Mouse (Mus musculus): ENCODE measurements around the gene Zfp770.

DNA sequence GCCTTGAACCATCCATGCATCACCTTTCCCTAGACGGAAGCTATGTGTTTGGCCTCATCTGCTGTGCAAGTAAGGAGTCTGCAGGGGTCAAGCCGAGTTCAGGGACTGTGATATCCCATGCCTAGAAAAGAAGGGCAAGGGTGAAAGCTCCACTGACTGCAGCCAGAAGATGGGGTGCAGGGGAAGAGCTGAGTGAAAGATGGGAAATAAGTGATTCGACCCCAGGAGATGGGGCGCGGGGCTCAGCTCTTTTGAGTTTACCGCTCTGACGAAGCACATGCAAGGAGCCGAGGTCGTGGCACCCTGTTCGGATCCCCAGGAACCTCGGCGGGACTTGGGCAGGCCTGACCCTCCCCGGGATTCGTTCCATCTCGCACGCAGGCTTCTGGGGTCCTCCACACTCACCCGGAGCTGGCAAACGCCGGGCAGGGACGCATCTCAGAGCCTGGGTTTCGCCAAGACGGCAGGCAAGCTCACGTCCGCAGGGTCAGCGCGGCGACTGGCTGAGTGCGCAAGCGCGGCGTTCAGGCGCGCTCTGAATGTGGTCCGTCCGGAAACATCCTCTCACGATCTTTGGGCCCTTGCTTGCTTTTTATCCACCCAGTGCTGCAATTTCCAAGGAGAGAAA is at the start of gene Zfp770:
- TF ChIP-seq CTCF (IDR thresholded peaks at IDR 0.05 in 2 of 3, conservative IDR thresholded peaks at IDR 0.05 in 1 of 3; ENCODE audit: control insufficient read depth in 1 of 3, insufficient read depth in 1 of 3, low read depth in 2 of 3, low read length in 3 of 3, poor library complexity in 1 of 3, severe bottlenecking in 1 of 3), result no peak
- TF ChIP-seq EP300 (IDR thresholded peaks at IDR 0.05; ENCODE audit: low read depth in 1 of 2, low read length in 2 of 2), result no peak
- no peak for TF ChIP-seq RAD21 (IDR thresholded peaks at IDR 0.05; ENCODE audit: low read depth, low read length)
- no peak for TF ChIP-seq JUND (IDR thresholded peaks at IDR 0.05; ENCODE audit: low read depth, low read length)
- peak; percentile 85 to 93 for TF ChIP-seq POLR2A (IDR thresholded peaks at IDR 0.05; ENCODE audit: control insufficient read depth in 1 of 2, insufficient read depth in 1 of 2, low read depth in 1 of 2, low read length in 2 of 2, poor library complexity in 1 of 2)
- TF ChIP-seq USF2 (IDR thresholded peaks at IDR 0.05; ENCODE audit: borderline replicate concordance in 1 of 2, insufficient read depth in 1 of 2, low read depth in 1 of 2, low read length in 2 of 2), result no peak
- no peak for TF ChIP-seq POLR2AphosphoS5 (IDR thresholded peaks at IDR 0.05; ENCODE audit: borderline replicate concordance, low read depth, low read length)
- TF ChIP-seq MAFK (IDR thresholded peaks at IDR 0.05; ENCODE audit: borderline replicate concordance, low read depth, low read length), result no peak
- TF ChIP-seq KAT2A (conservative IDR thresholded peaks at IDR 0.05; ENCODE audit: low read depth, low read length), result no peak; the same call in 1 of the 2 replicates
- TF ChIP-seq TAL1 (IDR thresholded peaks at IDR 0.05; ENCODE audit: low read length), result no peak
- no peak for TF ChIP-seq ZC3H11A (IDR thresholded peaks at IDR 0.05; ENCODE audit: low read depth, low read length)
- no peak for TF ChIP-seq BHLHE40 (IDR thresholded peaks at IDR 0.05; ENCODE audit: borderline replicate concordance, low read depth, low read length)
- TF ChIP-seq ETS1 (IDR thresholded peaks at IDR 0.05; ENCODE audit: low read depth, low read length), result no peak
